Mouse (Mus musculus): ENCODE measurements around the gene Disc1.

Gene Disc1

GRCm38 (mm10) chr8:125183548-125184451 lies 129.8 kb downstream of the Disc1 start:
- peak; percentile 65 for DNase-seq (ENCODE audit: low spot score)

- DNase-seq (ENCODE audit: low spot score), result no peak
Measured at GRCm38 (mm10) chr8:125184452-125184817, 130.4 kb downstream of the Disc1 start.

GRCm38 (mm10) chr8:125184881-125185280 lies 130.9 kb downstream of the Disc1 start:
- DNase-seq (ENCODE audit: low spot score), result no peak

- no peak for DNase-seq (ENCODE audit: low spot score)
Measured at GRCm38 (mm10) chr8:125187044-125187443, 133.0 kb downstream of the Disc1 start.

- no peak for DNase-seq (ENCODE audit: low spot score)
Measured at GRCm38 (mm10) chr8:125193701-125194100, 139.7 kb downstream of the Disc1 start.

GRCm38 (mm10) chr8:125195121-125195520 lies 141.1 kb downstream of the Disc1 start:
- no peak for DNase-seq (ENCODE audit: low spot score)

- DNase-seq (ENCODE audit: low spot score), result no peak
Measured at GRCm38 (mm10) chr8:125196573-125197094, 142.6 kb downstream of the Disc1 start.

GRCm38 (mm10) chr8:125197341-125198002 lies 143.5 kb downstream of the Disc1 start:
- no peak for DNase-seq (ENCODE audit: low spot score)

- no peak for DNase-seq (ENCODE audit: low spot score)
Measured at GRCm38 (mm10) chr8:125198420-125199196, 144.6 kb downstream of the Disc1 start.

GRCm38 (mm10) chr8:125199197-125199939 lies 145.4 kb downstream of the Disc1 start:
- no peak for DNase-seq (ENCODE audit: low spot score)

- DNase-seq (ENCODE audit: low spot score), result no peak
Measured at GRCm38 (mm10) chr8:125200273-125200863, 146.4 kb downstream of the Disc1 start.

- no peak for DNase-seq (ENCODE audit: low spot score)
Measured at GRCm38 (mm10) chr8:125201650-125202049, 147.7 kb downstream of the Disc1 start.

- DNase-seq (ENCODE audit: low spot score), result no peak
Measured at GRCm38 (mm10) chr8:125203016-125203415, 149.0 kb downstream of the Disc1 start.

- DNase-seq (ENCODE audit: low spot score), result no peak
Measured at GRCm38 (mm10) chr8:125205556-125205955, 151.6 kb downstream of the Disc1 start.

- DNase-seq (ENCODE audit: low spot score), result no peak
Measured at GRCm38 (mm10) chr8:125206391-125206790, 152.4 kb downstream of the Disc1 start.

GRCm38 (mm10) chr8:125206962-125207361 lies 153.0 kb downstream of the Disc1 start:
- no peak for DNase-seq (ENCODE audit: low spot score)

GRCm38 (mm10) chr8:125212619-125213167 lies 158.7 kb downstream of the Disc1 start:
- DNase-seq (ENCODE audit: low spot score), result no peak

GRCm38 (mm10) chr8:125217902-125218581 lies 164.0 kb downstream of the Disc1 start:
- no peak for DNase-seq (ENCODE audit: low spot score)

GRCm38 (mm10) chr8:125218669-125219068 lies 164.7 kb downstream of the Disc1 start:
- peak; percentile 59 for DNase-seq (ENCODE audit: low spot score)

- no peak for DNase-seq (ENCODE audit: low spot score)
Measured at GRCm38 (mm10) chr8:125220608-125221007, 166.6 kb downstream of the Disc1 start.

Measured in layer of hippocampus, adult 9-10 months (tissue).